Mouse (Mus musculus) intestine, embryonic 14.5 days (tissue): ENCODE data around the gene Mgat5. TPM values are rescaled to one million over a fixed set of nuclear protein-coding genes. Genes with fewer than 3 reads are reported as not detected.

Experiments
- ATAC-seq: fragments of 200-750 bp; cut with Nextera tagmentation; replicated peaks from 2 replicates; pipeline ENCODE4 v1.8.0; 2017; ENCODE audit warnings: low read depth, moderate number of reproducible peaks, moderate TSS enrichment, moderate library complexity; ENCODE audit not compliant: low FRiP score, low TSS enrichment
- DNase-seq: peaks from one replicate; pipeline ENCODE4 v3.0.0-alpha.2; 2018; ENCODE audit warnings: low spot score
- H3K27ac ChIP-seq: fragments of 300-500 bp; sonication (generic); 2 replicates; pipeline ENCODE4 v1.5.1; 2014; ENCODE audit warnings: low read depth, mild to moderate bottlenecking, control low read depth
- H3K27me3 ChIP-seq: fragments of 300-500 bp; sonication (generic); replicated peaks from 2 replicates; pipeline ENCODE4 v1.6.1; 2014; ENCODE audit warnings: low read length, control low read depth; ENCODE audit not compliant: control insufficient read depth, insufficient read depth
- H3K36me3 ChIP-seq: fragments of 300-500 bp; sonication (generic); 2 replicates; pipeline ENCODE4 v1.6.1; 2014; ENCODE audit warnings: low read length, control low read depth; ENCODE audit not compliant: control insufficient read depth, insufficient read depth
- H3K4me1 ChIP-seq: fragments of 300-500 bp; sonication (generic); replicated peaks from 2 replicates; pipeline ENCODE4 v1.6.1; 2014; ENCODE audit warnings: low read length, control low read depth, mixed read lengths; ENCODE audit not compliant: control insufficient read depth, insufficient read depth
- H3K4me2 ChIP-seq: fragments of 300-500 bp; sonication (generic); 2 replicates; pipeline ENCODE4 v1.6.1; 2014; ENCODE audit warnings: low read length
- H3K4me3 ChIP-seq: fragments of 300-500 bp; sonication (generic); 2 replicates; pipeline ENCODE4 v1.5.1; 2014; ENCODE audit warnings: low read depth, low read length, control low read depth, mixed read lengths
- H3K9ac ChIP-seq: fragments of 300-500 bp; sonication (generic); 2 replicates; pipeline ENCODE4 v1.6.1; 2014; ENCODE audit warnings: mild to moderate bottlenecking, low read length
- H3K9me3 ChIP-seq: fragments of 300-500 bp; sonication (generic); 2 replicates; pipeline ENCODE4 v1.6.1; 2016; ENCODE audit warnings: low read length, control low read depth; ENCODE audit not compliant: control insufficient read depth
- WGBS: fragments of 180-500 bp; shearing (Covaris S2); extraction: QIAGEN DNeasy Blood & Tissue Kit; methylation state at CpG from one replicate; pipeline ENCODE4 v1.1.7; 2014; 5-methylcytosine and 5-hydroxymethylcytosine counted together
- polyA plus RNA-seq: library from polyadenylated mRNA; unstranded; fragments of >200 nt; fragmentation: Nextera tagmentation; extraction: Ambion mirVana; gene quantifications from 2 replicates; pipeline ENCODE4 v1.2.1, GENCODE M21; 2014

Mgat5 gene
- polyA plus RNA-seq, 1 experiment from 2014 or later, result 7.3 TPM

- 69% methylated on average over 8 of the region's 8 CpGs for WGBS
- no peaks in the 10 kb centered on the region for H3K36me3 ChIP-seq
- no peaks in the 10 kb centered on the region for H3K9me3 ChIP-seq
- H3K27ac ChIP-seq, result no peak overlapping the region
- H3K4me2 ChIP-seq, result no peak overlapping the region
- no peaks in the 10 kb centered on the region for H3K4me1 ChIP-seq
- H3K4me3 ChIP-seq, result no peak overlapping the region
- no peak overlapping the region for H3K9ac ChIP-seq
- ATAC-seq (no peak), DNase-seq (no peak)
- H3K27me3 ChIP-seq, result no peaks in the 10 kb centered on the region
Measured at GRCm38 (mm10) chr1:127221998-127222736, 17.4 kb downstream of the Mgat5 start.

- no peaks in the 10 kb centered on the region for H3K9me3 ChIP-seq
- no peak overlapping the region for H3K27ac ChIP-seq
- H3K27me3 ChIP-seq, result no peaks in the 10 kb centered on the region
- 91% methylated on average over 5 of the region's 5 CpGs for WGBS
- H3K4me1 ChIP-seq, result no peaks in the 10 kb centered on the region
- H3K9ac ChIP-seq, result no peak overlapping the region
- no peak overlapping the region for H3K4me2 ChIP-seq
- ATAC-seq (no peak), DNase-seq (no peak)
- H3K4me3 ChIP-seq, result no peak overlapping the region
- no peaks in the 10 kb centered on the region for H3K36me3 ChIP-seq
Measured at GRCm38 (mm10) chr1:127225060-127225459, 20.2 kb downstream of the Mgat5 start.

GRCm38 (mm10) chr1:127229011-127229410, 24.2 kb downstream of the Mgat5 start:
- Histone ChIP-seq H3K4me3 (no peak overlapping the region), H3K4me2 (no peak overlapping the region), H3K9ac (no peak overlapping the region), H3K4me1 (no peaks in the 10 kb centered on the region), H3K9me3 (no peaks in the 10 kb centered on the region), H3K36me3 (no peaks in the 10 kb centered on the region), H3K27me3 (no peaks in the 10 kb centered on the region), H3K27ac (no peak overlapping the region)
- DNase-seq (no peak), ATAC-seq (no peak)
- 78% methylated on average over 2 of the region's 2 CpGs for WGBS

- Histone ChIP-seq H3K9me3 (no peaks in the 10 kb centered on the region), H3K27ac (no peak overlapping the region), H3K36me3 (no peaks in the 10 kb centered on the region), H3K9ac (no peak overlapping the region), H3K4me1 (no peaks in the 10 kb centered on the region), H3K4me2 (no peak overlapping the region), H3K27me3 (no peaks in the 10 kb centered on the region), H3K4me3 (no peak overlapping the region)
- WGBS, result 46% methylated on average over 2 of the region's 2 CpGs
- ATAC-seq, result no peak
- DNase-seq, result no peak
Measured at GRCm38 (mm10) chr1:127230468-127230867, 25.7 kb downstream of the Mgat5 start.

- 54% methylated on average over 4 of the region's 4 CpGs for WGBS
- DNase-seq, result no peak
- no peak overlapping the region for H3K27ac ChIP-seq
- H3K9ac ChIP-seq, result no peak overlapping the region
- no peaks in the 10 kb centered on the region for H3K9me3 ChIP-seq
- H3K36me3 ChIP-seq, result no peaks in the 10 kb centered on the region
- no peaks in the 10 kb centered on the region for H3K4me1 ChIP-seq
- no peak overlapping the region for H3K4me2 ChIP-seq
- no peak overlapping the region for H3K4me3 ChIP-seq
- no peaks in the 10 kb centered on the region for H3K27me3 ChIP-seq
- ATAC-seq, result peak; percentile 87
Measured at GRCm38 (mm10) chr1:127233191-127233651, 28.4 kb downstream of the Mgat5 start.

GRCm38 (mm10) chr1:127235157-127235556, 30.3 kb downstream of the Mgat5 start:
- DNase-seq, result no peak
- Histone ChIP-seq H3K27ac (no peak overlapping the region), H3K9ac (no peak overlapping the region), H3K4me2 (no peak overlapping the region), H3K9me3 (no peaks in the 10 kb centered on the region), H3K4me1 (no peaks in the 10 kb centered on the region), H3K36me3 (no peaks in the 10 kb centered on the region), H3K27me3 (no peaks in the 10 kb centered on the region), H3K4me3 (no peak overlapping the region)
- 79% methylated on average over 4 of the region's 4 CpGs for WGBS
- no peak for ATAC-seq

- H3K4me3 ChIP-seq, result no peak overlapping the region
- no peaks in the 10 kb centered on the region for H3K4me1 ChIP-seq
- no peak overlapping the region for H3K27ac ChIP-seq
- H3K36me3 ChIP-seq, result no peaks in the 10 kb centered on the region
- ATAC-seq, result no peak
- no peak for DNase-seq
- WGBS, result 77% methylated on average over 8 of the region's 8 CpGs
- H3K4me2 ChIP-seq, result no peak overlapping the region
- no peaks in the 10 kb centered on the region for H3K9me3 ChIP-seq
- H3K9ac ChIP-seq, result no peak overlapping the region
- no peaks in the 10 kb centered on the region for H3K27me3 ChIP-seq
Measured at GRCm38 (mm10) chr1:127236396-127236795, 31.6 kb downstream of the Mgat5 start.

- H3K4me3 ChIP-seq, result no peak overlapping the region
- H3K36me3 ChIP-seq, result no peaks in the 10 kb centered on the region
- no peaks in the 10 kb centered on the region for H3K9me3 ChIP-seq
- DNase-seq (no peak), ATAC-seq (no peak)
- H3K4me2 ChIP-seq, result no peak overlapping the region
- no peak overlapping the region for H3K9ac ChIP-seq
- 56% methylated on average over 6 of the region's 6 CpGs for WGBS
- no peaks in the 10 kb centered on the region for H3K27me3 ChIP-seq
- no peak overlapping the region for H3K27ac ChIP-seq
- no peaks in the 10 kb centered on the region for H3K4me1 ChIP-seq
Measured at GRCm38 (mm10) chr1:127238871-127239314, 34.1 kb downstream of the Mgat5 start.

- no peak for ATAC-seq
- H3K27ac ChIP-seq, result no peak overlapping the region
Measured at GRCm38 (mm10) chr1:127239914-127240313, 35.1 kb downstream of the Mgat5 start.

More at GRCm38 (mm10) chr1:127239914-127240313, 35.1 kb downstream of the Mgat5 start:
- no peaks in the 10 kb centered on the region for H3K4me1 ChIP-seq
- no peak overlapping the region for H3K4me3 ChIP-seq
- H3K27me3 ChIP-seq, result no peaks in the 10 kb centered on the region
- DNase-seq, result no peak
- no peaks in the 10 kb centered on the region for H3K9me3 ChIP-seq
- H3K9ac ChIP-seq, result no peak overlapping the region
- no peaks in the 10 kb centered on the region for H3K36me3 ChIP-seq
- 41% methylated on average over 6 of the region's 6 CpGs for WGBS
- H3K4me2 ChIP-seq, result no peak overlapping the region
